ENCODE assay signal across 8 mouse cellular contexts in the genomic region with DNA sequence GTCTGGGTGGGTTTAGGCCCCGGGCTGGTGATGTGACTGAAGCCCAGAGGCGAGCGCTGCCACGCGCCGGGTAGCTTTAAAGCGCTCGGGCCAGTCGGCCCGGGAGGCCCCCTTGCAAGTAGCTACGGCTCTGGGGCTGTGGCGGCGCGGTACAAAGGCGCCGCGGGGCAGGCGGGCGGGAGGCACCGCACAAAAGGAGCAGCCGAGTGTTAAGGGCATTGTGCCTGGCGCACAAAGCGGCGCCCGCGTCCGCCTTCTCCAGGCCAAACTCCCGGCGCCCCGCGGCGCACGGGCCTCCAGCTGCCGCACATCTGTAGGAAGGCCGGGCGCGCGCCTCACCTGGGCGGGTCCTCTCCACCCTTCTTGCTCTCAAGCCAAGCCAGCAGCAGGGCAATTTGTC. TPM values are rescaled to one million over a fixed set of nuclear protein-coding genes. Genes with fewer than 3 reads are reported as not detected.
DNase-seq lines count a peak whose midpoint lies in the region; ATAC-seq and TF ChIP-seq lines count a peak whose summit lies in the region.

No protein-coding gene starts in this region.

- no peaks in the 10 kb centered on the region for H3K36me3 ChIP-seq in heart, embryonic 11.5 days (ENCODE audit: control insufficient read depth, insufficient read depth, low read length)
- H3K36me3 ChIP-seq in hindbrain, embryonic 13.5 days: no peaks in the 10 kb centered on the region
- H3K36me3 ChIP-seq in midbrain, embryonic 16.5 days (ENCODE audit: control insufficient read depth, insufficient read depth, low read length): no peaks in the 10 kb centered on the region

- no peak for TF ChIP-seq POLR2A in brain, embryonic 14.5 days (IDR thresholded peaks at IDR 0.05; ENCODE audit: borderline replicate concordance, extremely low read depth, insufficient read depth, insufficient read length, poor library complexity, severe bottlenecking)

- H3K4me3 ChIP-seq in heart, embryonic 11.5 days (ENCODE audit: low read depth, low read length): peak overlapping the region; percentile 28
- peak overlapping the region; percentile 32 for H3K4me3 ChIP-seq in hindbrain, embryonic 13.5 days
- peak overlapping the region; percentile 31 for H3K4me3 ChIP-seq in midbrain, embryonic 16.5 days (ENCODE audit: low read depth, low read length)

- H3K27me3 ChIP-seq in heart, embryonic 11.5 days (ENCODE audit: control insufficient read depth, insufficient read depth, low read length): peaks cover 76% of the 10 kb centered on the region
- peaks cover 97% of the 10 kb centered on the region for H3K27me3 ChIP-seq in hindbrain, embryonic 13.5 days
- H3K27me3 ChIP-seq in midbrain, embryonic 16.5 days (ENCODE audit: control insufficient read depth, insufficient read depth, low read depth, low read length): peaks cover 71% of the 10 kb centered on the region

- 2% methylated on average over 39 of the region's 39 CpGs for WGBS in heart, embryonic 11.5 days (ENCODE audit: insufficient replicate concordance)
- under 1% methylated on average over 38 of the region's 39 CpGs for WGBS in hindbrain, embryonic 13.5 days
- WGBS in midbrain, embryonic 16.5 days: under 1% methylated on average over 32 of the region's 39 CpGs

- no peak overlapping the region for H3K27ac ChIP-seq in heart, embryonic 11.5 days (ENCODE audit: low read depth, low read length)
- no peak overlapping the region for H3K27ac ChIP-seq in hindbrain, embryonic 13.5 days
- H3K27ac ChIP-seq in midbrain, embryonic 16.5 days (ENCODE audit: low read length): no peak overlapping the region; the same call in 1 of the 2 replicates

- no peak overlapping the region for H3K9ac ChIP-seq in heart, embryonic 11.5 days (ENCODE audit: low read depth, low read length)
- peak overlapping the region; percentile 67 for H3K9ac ChIP-seq in hindbrain, embryonic 13.5 days
- peak overlapping the region; percentile 60 for H3K9ac ChIP-seq in midbrain, embryonic 16.5 days (ENCODE audit: low read depth, low read length)

- H3K4me2 ChIP-seq in heart, embryonic 11.5 days: peak overlapping the region; percentile 44
- peak overlapping the region; percentile 57 for H3K4me2 ChIP-seq in hindbrain, embryonic 13.5 days
- peak overlapping the region; percentile 67 for H3K4me2 ChIP-seq in midbrain, embryonic 16.5 days (ENCODE audit: low read length)

- DNase-seq in heart, postnatal 10 days: no peak
- DNase-seq in brain, embryonic 14.5 days (ENCODE audit: low read depth): peak; percentile 78
- DNase-seq in natural killer cell, adult 2 months (ENCODE audit: low spot score in 2 of 2): no peak
- no peak for DNase-seq in layer of hippocampus, postnatal 14 days (ENCODE audit: low spot score in 2 of 2)

- H3K9me3 ChIP-seq in heart, embryonic 11.5 days (replicated peaks; ENCODE audit: control insufficient read depth, low read length): no peaks in the 10 kb centered on the region
- no peaks in the 10 kb centered on the region for H3K9me3 ChIP-seq in hindbrain, embryonic 13.5 days
- H3K9me3 ChIP-seq in midbrain, embryonic 16.5 days (replicated peaks; ENCODE audit: control insufficient read depth, low read length, poor library complexity, severe bottlenecking): no peaks in the 10 kb centered on the region

- no peak for ATAC-seq in heart, embryonic 11.5 days (replicated peaks; ENCODE audit: insufficient number of reproducible peaks, low FRiP score, low TSS enrichment)
- ATAC-seq in hindbrain, embryonic 13.5 days (ENCODE audit: low FRiP score): 0 out of 2 replicates have a peak, but pooled peaks have one; percentile 12
- peak; percentile 18; the same call in 1 of the 2 replicates for ATAC-seq in midbrain, embryonic 16.5 days
- no peak for ATAC-seq in cerebellum, adult (ENCODE audit: insufficient number of reproducible peaks, low FRiP score, low TSS enrichment)

- TF ChIP-seq CTCF in brain, embryonic 14.5 days (IDR thresholded peaks at IDR 0.05; ENCODE audit: borderline replicate concordance, extremely low read depth, insufficient read depth, insufficient read length): no peak

- intact Hi-C loops in heart, postnatal 10 days (cut with DNase I): no loop called here

- peaks cover 8% of the 10 kb centered on the region for H3K4me1 ChIP-seq in heart, embryonic 11.5 days (ENCODE audit: control insufficient read depth, insufficient read depth, low read length)
- H3K4me1 ChIP-seq in hindbrain, embryonic 13.5 days (replicated peaks): peaks cover 78% of the 10 kb centered on the region
- peaks cover 29% of the 10 kb centered on the region for H3K4me1 ChIP-seq in midbrain, embryonic 16.5 days (ENCODE audit: control insufficient read depth, insufficient read depth, low read length)

RNA-seq across cellular contexts. Expression of gene Hes3, which starts 1.1 kb away (rescaled TPM):
- polyA plus RNA-seq in heart, embryonic 11.5 days (2014; fragmentation: Nextera tagmentation; extraction: Ambion mirVana): not detected in 2 replicates
- not detected for total RNA-seq in heart, postnatal 10 days (2021)
- 0.37 and 0.88 TPM in 2 replicates for polyA plus RNA-seq in brain, embryonic 14.5 days (2012; rRNA removed)
- polyA plus RNA-seq in hindbrain, embryonic 13.5 days (2015; fragmentation: Nextera tagmentation; extraction: Ambion mirVana): 0.38 and 0.79 TPM in 2 replicates
- polyA plus RNA-seq in midbrain, embryonic 16.5 days (2015; fragmentation: Nextera tagmentation; extraction: Ambion mirVana): 0.19 and 0.41 TPM in 2 replicates
- not detected for total RNA-seq in layer of hippocampus, postnatal 14 days (2021)

RNA-seq across cellular contexts. Expression of gene Icmt, which starts 6.6 kb away (rescaled TPM):
- polyA plus RNA-seq in heart, embryonic 11.5 days (2014; fragmentation: Nextera tagmentation; extraction: Ambion mirVana): 15.9 and 22.6 TPM in 2 replicates
- 10 to 100 TPM; 27.3 to 33.4 TPM for total RNA-seq in heart, postnatal 10 days (2021)
- polyA plus RNA-seq in brain, embryonic 14.5 days (2012; rRNA removed): 20.9 and 23.0 TPM in 2 replicates
- 17.2 and 18.4 TPM in 2 replicates for polyA plus RNA-seq in hindbrain, embryonic 13.5 days (2015; fragmentation: Nextera tagmentation; extraction: Ambion mirVana)
- 20.6 and 20.7 TPM in 2 replicates for polyA plus RNA-seq in midbrain, embryonic 16.5 days (2015; fragmentation: Nextera tagmentation; extraction: Ambion mirVana)
- total RNA-seq in layer of hippocampus, postnatal 14 days (2021): 10 to 100 TPM; 33.8 to 34.6 TPM

RNA-seq across cellular contexts. Expression of gene Gpr153, which starts 16.4 kb away (rescaled TPM):
- polyA plus RNA-seq in heart, embryonic 11.5 days (2014; fragmentation: Nextera tagmentation; extraction: Ambion mirVana): 7.8 and 9.0 TPM in 2 replicates
- 10 to 100 TPM; 30.2 to 31.3 TPM for total RNA-seq in heart, postnatal 10 days (2021)
- 31.2 and 44.3 TPM in 2 replicates for polyA plus RNA-seq in brain, embryonic 14.5 days (2012; rRNA removed)
- 9.0 and 9.3 TPM in 2 replicates for polyA plus RNA-seq in hindbrain, embryonic 13.5 days (2015; fragmentation: Nextera tagmentation; extraction: Ambion mirVana)
- polyA plus RNA-seq in midbrain, embryonic 16.5 days (2015; fragmentation: Nextera tagmentation; extraction: Ambion mirVana): 13.8 and 16.2 TPM in 2 replicates
- total RNA-seq in layer of hippocampus, postnatal 14 days (2021): 10 to 100 TPM in 1 of 2 experiments, 1 to 10 TPM in 1; 8.9 to 14.4 TPM

RNA-seq across cellular contexts. Expression of gene Rnf207, which starts 28.4 kb away (rescaled TPM):
- 27.4 and 27.5 TPM in 2 replicates for polyA plus RNA-seq in heart, embryonic 11.5 days (2014; fragmentation: Nextera tagmentation; extraction: Ambion mirVana)
- total RNA-seq in heart, postnatal 10 days (2021): 100 to 1,000 TPM in 1 of 2 experiments, 10 to 100 TPM in 1; 95.9 to 112 TPM
- polyA plus RNA-seq in brain, embryonic 14.5 days (2012; rRNA removed): 6.9 and 7.1 TPM in 2 replicates
- polyA plus RNA-seq in hindbrain, embryonic 13.5 days (2015; fragmentation: Nextera tagmentation; extraction: Ambion mirVana): 5.2 and 7.7 TPM in 2 replicates
- 6.4 and 9.5 TPM in 2 replicates for polyA plus RNA-seq in midbrain, embryonic 16.5 days (2015; fragmentation: Nextera tagmentation; extraction: Ambion mirVana)
- total RNA-seq in layer of hippocampus, postnatal 14 days (2021): 1 to 10 TPM; 2.6 to 6.0 TPM

RNA-seq across cellular contexts. Expression of gene Rpl22, which starts 35.2 kb away (rescaled TPM):
- polyA plus RNA-seq in heart, embryonic 11.5 days (2014; fragmentation: Nextera tagmentation; extraction: Ambion mirVana): 285 and 300 TPM in 2 replicates
- total RNA-seq in heart, postnatal 10 days (2021): 100 to 1,000 TPM; 283 to 290 TPM
- polyA plus RNA-seq in brain, embryonic 14.5 days (2012; rRNA removed): 239 and 292 TPM in 2 replicates
- 205 and 218 TPM in 2 replicates for polyA plus RNA-seq in hindbrain, embryonic 13.5 days (2015; fragmentation: Nextera tagmentation; extraction: Ambion mirVana)
- polyA plus RNA-seq in midbrain, embryonic 16.5 days (2015; fragmentation: Nextera tagmentation; extraction: Ambion mirVana): 117 and 136 TPM in 2 replicates
- 100 to 1,000 TPM; 227 to 233 TPM for total RNA-seq in layer of hippocampus, postnatal 14 days (2021)

Comparison
In these comparisons a context has a peak if more than half of its experiments do, and no peak if none do; other contexts are left out.
1. ATAC-seq: peak in hindbrain, embryonic 13.5 days (single experiment) and midbrain, embryonic 16.5 days (single experiment); none in heart, embryonic 11.5 days (single experiment) and cerebellum, adult (single experiment).
2. Peak in every context shown above with its lines, with median percentiles within 50 percentile points of each other: H3K4me2 ChIP-seq and H3K4me3 ChIP-seq.